Mouse (Mus musculus) WW6 (cell line): ENCODE data around the gene Srebf2.
"Not testable (repeated sequence)": the region's sequence is repeated elsewhere in the genome, so short reads cannot be mapped to it uniquely, and the experiment has no call there.

Source experiments
- DNase-seq: peaks from one replicate; pipeline ENCODE4 v3.0.0-alpha.2; 2013; ENCODE audit warnings: low read depth, low spot score

Gene Srebf2

GRCm38 (mm10) chr15:82224602-82225215 lies 77.7 kb downstream of the Srebf2 start:
- DNase-seq = no peak

- DNase-seq = no peak
Observed at GRCm38 (mm10) chr15:82225769-82226168, 78.8 kb downstream of the Srebf2 start.

GRCm38 (mm10) chr15:82229542-82230045 lies 82.6 kb downstream of the Srebf2 start:
- no peak for DNase-seq

GRCm38 (mm10) chr15:82230098-82230611 lies 83.2 kb downstream of the Srebf2 start:
- no peak for DNase-seq

- no peak for DNase-seq
Observed at GRCm38 (mm10) chr15:82231100-82231499, 84.1 kb downstream of the Srebf2 start.

- no peak for DNase-seq
Observed at GRCm38 (mm10) chr15:82231591-82232378, 84.8 kb downstream of the Srebf2 start.

GRCm38 (mm10) chr15:82232651-82233050 lies 85.7 kb downstream of the Srebf2 start:
- DNase-seq = no peak

- DNase-seq = no peak
Observed at GRCm38 (mm10) chr15:82235661-82236060, 88.7 kb downstream of the Srebf2 start.

GRCm38 (mm10) chr15:82236565-82236964 lies 89.6 kb downstream of the Srebf2 start:
- DNase-seq = no peak

- DNase-seq = no peak
Observed at GRCm38 (mm10) chr15:82243311-82243710, 96.3 kb downstream of the Srebf2 start.

GRCm38 (mm10) chr15:82243742-82244114 lies 96.7 kb downstream of the Srebf2 start:
- no peak for DNase-seq

GRCm38 (mm10) chr15:82244115-82244804 lies 97.3 kb downstream of the Srebf2 start, which contains the start of gene Cenpm:
Cenpm (minus strand) TSS chr15:82244748.
- DNase-seq = peak; percentile 73

- not testable (repeated sequence) for DNase-seq
Observed at GRCm38 (mm10) chr15:82244805-82245161, 97.8 kb downstream of the Srebf2 start.

GRCm38 (mm10) chr15:82247131-82247776 lies 100.3 kb downstream of the Srebf2 start:
- no peak for DNase-seq

- no peak for DNase-seq
Observed at GRCm38 (mm10) chr15:82251579-82251978, 104.6 kb downstream of the Srebf2 start.

- DNase-seq = no peak
Observed at GRCm38 (mm10) chr15:82252097-82252496, 105.1 kb downstream of the Srebf2 start, which contains the start of gene 1500009C09Rik. 1500009C09Rik (plus strand) TSS chr15:82252397.
